Mouse (Mus musculus) cerebellum, postnatal 4 days (tissue): Measurements from ENCODE around the gene Slc2a4.

ENCODE experiments used
- DNase-seq, 2 experiments: peaks; one replicate each; pipeline ENCODE4 v3.0.0; 2022; ENCODE audit warnings: low spot score in 2 of 2, mixed read lengths in 1 of 2

The Slc2a4 gene

GRCm38 (mm10) chr11:69901406-69901846 lies 46.6 kb downstream of the Slc2a4 start:
- peak; percentile 81 to 93 for DNase-seq

GRCm38 (mm10) chr11:69900471-69901405 lies 47.2 kb downstream of the Slc2a4 start, which contains the start of the genes 2810408A11Rik and Neurl4:
TSS of gene 2810408A11Rik (minus strand) at chr11:69900987.
TSS of gene Neurl4 (plus strand) at chr11:69901072.
- DNase-seq: peak; percentile 47 to 78

GRCm38 (mm10) chr11:69899870-69900269 lies 48.1 kb downstream of the Slc2a4 start:
- DNase-seq: no peak

- no peak for DNase-seq
These were observed 52.7 kb downstream of the Slc2a4 start, which contains the start of gene Acap1 for GRCm38 (mm10) chr11:69895291-69895690. TSS of gene Acap1 (minus strand) at chr11:69895539.

GRCm38 (mm10) chr11:69894671-69895070 lies 53.3 kb downstream of the Slc2a4 start:
- DNase-seq: no peak
